Mouse (Mus musculus) heart, postnatal 10 days (tissue): ENCODE measurements around the gene Stab2. TPM values are rescaled to one million over a fixed set of nuclear protein-coding genes. Genes with fewer than 3 reads are reported as not detected.
A peak's percentile ranks its signal among the peaks of the same experiment; 100 is the strongest.

Experiments
- DNase-seq, 2 experiments: peaks; one replicate each; pipeline ENCODE4 v3.0.0; 2021
- intact Hi-C: fragments of 180-260 bp; cut with DNase I; formaldehyde crosslinking; loops from one replicate; pipeline ENCODE4 v1.15.1; 2025
- total RNA-seq, 2 experiments: library from RNA; stranded (reverse); gene quantifications; 2 replicates each; pipeline ENCODE4 v1.2.3; 2021

The Stab2 gene
- total RNA-seq, 2 experiments from 2014 or later, result 0.22 to 0.41 TPM

DNA sequence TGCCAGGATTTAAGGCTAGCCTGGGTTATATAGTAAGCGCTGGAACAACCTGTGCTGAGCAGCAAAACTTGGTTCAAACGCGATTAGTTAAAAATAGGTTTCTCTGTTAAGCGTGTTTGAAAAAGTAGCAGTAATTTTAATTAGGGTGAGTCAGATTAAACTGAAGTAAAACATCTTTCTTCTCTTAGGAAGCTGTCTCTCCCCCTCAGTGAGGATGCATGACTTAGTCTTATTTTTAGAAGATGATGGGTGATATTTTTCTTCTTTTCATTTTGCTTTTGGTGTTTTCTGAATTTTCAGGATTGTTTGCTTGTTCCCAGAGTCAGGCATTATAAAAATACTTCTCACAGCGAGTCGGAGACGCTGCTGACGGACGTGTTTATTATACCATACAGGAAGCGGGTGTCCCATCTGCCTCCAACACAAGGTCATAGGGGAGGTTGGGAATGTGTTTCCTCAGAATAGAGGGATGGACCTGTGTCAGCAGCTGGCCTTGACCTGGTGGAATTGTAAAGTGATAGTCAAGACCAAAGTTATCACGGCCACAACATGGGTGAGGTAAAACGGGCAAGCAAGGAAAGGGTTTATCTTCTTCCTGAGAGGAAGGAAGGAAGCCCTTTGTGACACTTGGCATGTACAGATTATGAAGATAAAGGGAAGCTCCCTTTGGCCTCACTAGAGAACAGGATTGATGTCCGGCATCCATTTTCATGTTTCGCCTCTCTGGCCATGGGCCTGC is 15.4 kb downstream of the Stab2 start:
- no peak for DNase-seq
- intact Hi-C loops, result no loop called here

- no peak for DNase-seq
- intact Hi-C loops, result no loop called here
Measured at GRCm38 (mm10) chr10:86990666-86991065, 17.2 kb downstream of the Stab2 start.

GRCm38 (mm10) chr10:86989838-86990237 is 18.0 kb downstream of the Stab2 start:
- intact Hi-C loops, result no loop called here
- peak in 1 of 2 experiments; percentile 12 for DNase-seq

DNA sequence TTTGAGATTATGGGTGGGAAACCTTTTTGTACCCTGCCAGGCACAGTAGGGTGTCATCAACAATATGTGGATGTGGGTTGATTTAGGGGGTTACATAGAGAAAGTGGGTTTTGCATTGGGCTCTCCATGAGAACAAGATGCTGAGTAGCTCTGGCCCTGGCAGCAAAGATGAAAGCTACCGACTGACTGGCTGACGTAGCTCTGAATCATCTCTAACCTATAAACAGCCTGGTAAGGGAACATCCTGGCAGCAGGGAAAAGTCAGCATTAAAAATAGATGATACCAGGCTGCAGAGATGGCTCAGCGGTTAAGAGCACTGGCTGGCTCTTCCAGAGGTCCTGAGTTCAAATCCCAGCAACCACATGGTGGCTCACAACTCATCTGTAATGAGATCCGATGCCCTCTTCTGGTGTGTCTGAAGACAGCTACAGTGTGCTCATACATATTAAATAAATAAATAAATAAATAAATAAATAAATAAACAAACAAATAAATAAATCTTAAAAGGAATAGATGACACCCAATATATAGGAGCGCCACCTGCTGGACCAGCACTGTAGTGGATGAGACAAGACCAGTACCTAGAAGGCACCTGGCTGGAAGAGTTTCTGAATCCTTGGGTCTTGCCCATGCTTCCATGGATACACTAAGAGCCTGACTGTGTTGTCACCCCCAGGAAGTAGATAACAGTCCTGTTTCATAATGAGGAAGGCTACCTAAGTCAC is 31.7 kb downstream of the Stab2 start:
- peak; percentile 18 to 48 for DNase-seq
- intact Hi-C loops, result loop anchor here (5.0 kb wide), 1 partner anchor 219 kb away; no protein-coding TSS in a partner anchor

DNA sequence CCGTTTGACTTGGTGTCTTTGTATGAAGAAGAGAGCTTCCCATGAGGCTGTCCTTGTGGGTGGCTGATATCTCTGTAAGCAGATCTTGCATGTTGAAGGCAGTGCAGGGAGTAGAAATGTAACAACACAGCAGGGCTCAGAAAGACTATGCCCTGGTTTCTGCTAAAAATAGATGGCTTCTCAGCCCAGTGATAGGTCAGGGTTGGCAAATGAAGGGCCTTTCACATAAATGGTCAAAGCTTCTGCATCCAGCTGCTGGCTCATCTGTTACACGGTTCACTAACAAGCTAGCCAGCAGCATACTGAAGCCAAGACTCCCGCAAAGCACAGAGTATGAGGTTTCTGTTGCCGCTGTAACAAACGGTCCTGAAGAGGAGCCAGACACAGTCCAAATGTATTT is 34.5 kb downstream of the Stab2 start:
- intact Hi-C loops, result no loop called here
- peak; percentile 8 to 14 for DNase-seq

- no peak for DNase-seq
- intact Hi-C loops, result loop anchor here (1.0 kb wide), 1 partner anchor 48 kb away; no protein-coding TSS in a partner anchor
Measured at GRCm38 (mm10) chr10:86972503-86972826, 35.4 kb downstream of the Stab2 start.

DNA sequence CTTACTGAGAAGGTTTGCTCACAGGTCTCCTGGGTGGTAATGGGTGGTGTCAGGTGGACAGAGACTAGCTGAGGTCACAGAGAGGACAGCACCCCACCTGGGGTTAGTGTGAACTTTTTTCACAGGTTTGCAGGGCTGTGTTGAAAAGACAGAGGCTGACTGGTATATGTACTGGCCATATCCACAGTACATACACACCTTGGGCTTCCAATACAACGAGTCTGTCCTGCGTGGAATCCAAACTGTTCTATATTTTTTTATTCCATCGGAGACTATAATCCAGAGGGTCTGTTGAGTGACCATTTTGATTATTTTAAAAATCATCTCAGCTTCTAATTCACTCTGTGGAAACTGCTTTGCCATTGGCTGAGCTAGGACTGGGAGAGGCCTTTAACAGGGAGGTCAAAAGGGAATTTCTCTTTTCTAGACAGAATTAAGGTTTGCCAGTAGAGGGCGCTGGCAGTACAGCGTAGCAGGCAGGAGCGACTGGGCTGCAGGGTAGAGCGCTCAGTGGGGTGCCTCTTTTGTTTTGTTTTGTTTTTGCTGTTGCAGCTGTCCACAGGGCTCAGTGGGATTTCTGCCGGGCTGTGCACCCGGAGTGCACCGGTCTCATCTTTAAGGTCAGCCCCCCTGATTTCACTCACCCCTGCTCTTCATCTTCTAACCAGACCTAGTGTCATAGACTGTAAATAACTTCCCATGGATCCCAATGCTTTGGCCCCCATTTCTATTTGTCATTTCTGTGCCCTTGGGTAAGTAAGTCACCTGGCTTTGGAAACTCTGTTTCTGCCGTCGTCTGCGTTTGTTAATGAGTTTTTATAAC is 35.9 kb downstream of the Stab2 start:
- intact Hi-C loops, result loop anchor here (1.0 kb wide), 1 partner anchor 48 kb away; no protein-coding TSS in a partner anchor
- peak; percentile 61 to 79 for DNase-seq

GRCm38 (mm10) chr10:86969346-86969745 is 38.5 kb downstream of the Stab2 start:
- no peak for DNase-seq
- intact Hi-C loops, result no loop called here

DNA sequence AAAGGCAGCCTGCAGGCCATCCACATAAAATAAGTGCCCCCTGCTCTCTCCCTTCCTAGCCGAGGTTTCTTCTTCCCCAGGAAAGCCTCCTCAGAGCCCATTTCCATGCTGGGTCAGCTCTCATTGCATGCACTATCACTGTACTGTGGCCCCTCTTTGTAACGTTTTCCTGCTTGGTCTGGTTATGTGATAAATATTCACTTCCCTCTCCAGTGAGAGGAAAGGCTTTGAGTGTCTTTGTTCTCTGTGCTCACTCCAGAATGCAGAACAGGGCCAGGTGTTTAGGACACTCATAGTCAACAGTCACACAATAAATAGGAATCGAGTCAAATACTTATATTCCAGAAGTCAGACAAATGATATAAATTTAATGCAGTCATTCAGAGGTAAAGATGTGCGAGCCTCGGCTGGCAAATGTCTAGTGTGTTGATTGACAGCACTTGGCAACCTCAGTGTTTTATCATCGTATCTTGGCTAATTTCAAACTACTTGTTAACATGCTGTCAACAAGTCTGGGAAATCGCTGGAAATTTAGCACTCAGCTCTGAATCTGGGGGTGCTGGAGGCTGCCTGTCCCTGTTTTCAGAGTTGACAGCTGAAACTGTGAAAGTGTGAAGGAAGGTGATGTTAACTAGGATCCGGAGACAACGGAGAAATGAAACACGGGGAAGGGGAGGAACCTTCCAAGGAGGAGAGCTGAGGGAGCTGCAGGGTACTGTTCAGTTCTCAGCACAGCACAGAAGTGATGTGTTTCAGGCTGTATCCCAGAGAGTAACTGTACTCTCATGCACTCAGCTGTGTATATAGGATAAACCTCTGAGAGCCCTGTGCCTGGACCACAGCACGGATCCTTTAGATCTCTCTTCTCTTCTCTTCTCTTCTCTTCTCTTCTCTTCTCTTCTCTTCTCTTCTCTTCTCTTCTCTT is 46.0 kb downstream of the Stab2 start:
- no peak for DNase-seq
- intact Hi-C loops, result no loop called here

- intact Hi-C loops, result no loop called here
- no peak for DNase-seq
Measured at GRCm38 (mm10) chr10:86955299-86955698, 52.5 kb downstream of the Stab2 start.

GRCm38 (mm10) chr10:86952696-86953095 is 55.1 kb downstream of the Stab2 start:
- no peak for DNase-seq
- intact Hi-C loops, result no loop called here

DNA sequence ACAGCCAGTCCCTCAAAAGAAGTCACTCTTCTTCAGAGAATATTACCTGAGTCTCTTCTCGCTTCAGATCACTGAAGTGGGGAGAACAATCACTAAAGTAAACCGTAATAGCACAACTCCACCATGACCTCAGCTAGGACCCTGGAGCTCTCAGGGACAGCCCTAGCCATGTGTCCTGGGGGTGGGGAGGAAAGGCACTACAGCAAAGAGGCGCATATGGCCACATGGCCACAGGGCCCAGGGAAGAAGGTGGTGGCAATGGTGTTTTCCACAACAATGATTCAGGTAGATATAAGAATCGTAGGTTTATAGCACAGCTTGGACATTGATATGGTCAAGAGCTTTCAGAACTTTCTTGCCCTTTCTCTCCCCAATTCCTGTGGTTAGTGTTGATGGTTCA is 57.0 kb downstream of the Stab2 start:
- no peak for DNase-seq
- intact Hi-C loops, result no loop called here

DNA sequence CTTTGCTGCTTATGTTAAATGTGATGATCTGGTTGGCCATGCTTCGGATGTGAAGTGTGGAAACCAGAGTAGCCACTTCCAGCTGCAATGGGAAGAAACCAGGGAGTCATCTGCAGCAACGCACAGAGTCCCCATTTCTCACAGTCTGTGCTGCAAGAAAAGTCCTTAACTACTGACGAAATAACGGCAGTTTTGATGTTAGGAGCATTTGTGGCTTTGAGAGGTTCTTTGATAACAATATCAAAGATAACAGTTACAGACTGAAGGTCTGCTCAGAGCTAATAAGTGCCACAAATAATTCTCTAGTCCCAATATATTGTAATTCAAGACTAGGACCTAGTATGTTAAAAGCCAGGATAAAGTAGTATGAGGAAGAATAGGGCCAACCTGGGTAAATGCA is 57.9 kb downstream of the Stab2 start:
- no peak for DNase-seq
- intact Hi-C loops, result no loop called here

- intact Hi-C loops, result no loop called here
- no peak for DNase-seq
Measured at GRCm38 (mm10) chr10:86947541-86947940, 60.3 kb downstream of the Stab2 start.

DNA sequence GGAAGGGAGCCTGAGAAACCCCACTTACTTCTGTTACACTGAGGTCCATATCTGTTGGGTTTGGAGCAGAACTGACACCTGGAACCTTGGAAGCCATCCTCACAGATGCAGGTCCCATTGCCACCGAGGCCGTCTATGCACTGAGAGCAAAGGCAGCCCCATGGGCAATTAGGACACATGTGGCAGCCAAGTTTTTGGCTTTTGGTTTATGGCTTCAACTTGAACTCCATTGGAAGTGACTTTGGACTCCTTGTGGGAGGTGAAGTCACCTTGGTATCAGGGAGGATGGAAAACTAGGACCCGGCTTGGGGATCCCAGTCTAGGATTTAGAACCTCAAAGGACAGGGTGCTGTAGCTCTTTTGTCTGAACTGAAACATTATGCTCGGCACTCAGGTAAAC is 67.2 kb downstream of the Stab2 start:
- intact Hi-C loops, result no loop called here
- DNase-seq, result no peak

GRCm38 (mm10) chr10:86934376-86934775 is 73.4 kb downstream of the Stab2 start:
- DNase-seq, result no peak
- intact Hi-C loops, result no loop called here

- intact Hi-C loops, result no loop called here
Measured at GRCm38 (mm10) chr10:86933906-86934305, 73.9 kb downstream of the Stab2 start.

DNA sequence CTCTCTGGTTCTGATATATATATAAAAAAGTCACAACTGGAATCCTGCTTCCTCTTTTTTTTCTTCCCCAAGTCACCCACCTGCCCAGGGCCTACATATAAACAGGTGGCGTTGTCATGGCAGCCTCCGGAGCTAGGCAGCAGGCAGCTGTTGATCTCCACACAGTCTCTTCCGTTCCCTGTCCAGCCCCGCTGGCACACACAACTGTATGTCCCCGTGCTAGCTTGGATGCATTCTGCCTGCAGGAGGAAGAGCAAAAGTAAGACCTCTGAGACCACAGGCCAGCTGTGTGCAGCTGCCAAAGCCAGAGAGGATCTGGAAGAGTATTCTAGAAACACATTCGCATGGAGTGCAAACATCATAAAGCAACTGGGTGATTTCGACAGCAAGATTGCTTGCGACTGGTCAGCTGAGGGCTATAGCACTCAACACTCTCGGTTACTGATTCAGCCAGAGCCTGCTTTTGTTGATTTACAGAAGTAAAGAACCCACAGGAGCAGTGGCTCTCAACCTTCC is 74.6 kb downstream of the Stab2 start:
- DNase-seq, result peak; percentile 54 to 61
- intact Hi-C loops, result no loop called here

More at GRCm38 (mm10) chr10:86933906-86934305, 73.9 kb downstream of the Stab2 start:
- no peak for DNase-seq

DNA sequence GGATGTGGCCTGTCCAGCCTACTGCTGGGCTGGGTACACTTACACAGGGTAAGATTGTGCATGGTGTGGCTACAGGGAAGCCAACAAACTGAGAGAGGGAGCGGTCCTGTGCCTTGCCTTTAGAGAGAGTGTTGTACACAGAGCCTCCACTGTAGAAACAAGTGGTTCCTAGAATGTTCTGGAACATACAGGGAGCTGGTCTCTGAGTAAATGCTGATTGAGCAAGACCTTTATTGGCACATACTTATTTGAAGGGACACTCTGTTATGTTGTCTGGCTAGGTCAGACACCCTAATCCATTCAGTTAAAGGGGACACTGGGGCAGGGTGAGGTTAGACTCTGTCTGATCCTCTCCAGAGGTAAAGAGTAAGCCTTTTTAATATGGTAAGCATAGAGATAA is 84.2 kb downstream of the Stab2 start:
- intact Hi-C loops, result no loop called here

GRCm38 (mm10) chr10:86915595-86915994 is 92.2 kb downstream of the Stab2 start:
- intact Hi-C loops, result no loop called here
- no peak for DNase-seq

More for the DNA sequence above, 84.2 kb downstream of the Stab2 start:
- no peak for DNase-seq
